14 mouse cellular contexts compared by ENCODE assay signal in genomic region chr7:27118033-27118511, GRCm38 (mm10). TPM values are rescaled to one million over a fixed set of nuclear protein-coding genes. Genes with fewer than 3 reads are reported as not detected.
DNase-seq lines count a peak whose midpoint lies in the region; ATAC-seq lines count a peak whose summit lies in the region.
"Had no signal": no experiment of that assay in that cellular context is flagged by ENCODE, and none has a peak within 500 bp of the region (broad histone marks: within the 10 kb centered on the region; RNA-seq: fewer than 3 reads in every experiment).

No protein-coding gene starts in this region.

- 74% methylated on average over 4 of the region's 4 CpGs for WGBS in hindbrain, embryonic 10.5 days

- no peaks in the 10 kb centered on the region for H3K36me3 ChIP-seq in hindbrain, embryonic 10.5 days
- H3K36me3 ChIP-seq: midbrain, embryonic 15.5 days had no signal

- H3K4me3 ChIP-seq in brown adipose tissue, adult 24 weeks (ENCODE audit: insufficient read depth, low read depth, low read length), result no peak overlapping the region
- no peak overlapping the region for H3K4me3 ChIP-seq in hindbrain, embryonic 10.5 days
- H3K4me3 ChIP-seq: erythroblast, embryonic 14.5 days; midbrain, embryonic 15.5 days had no signal

- DNase-seq in kidney, adult 11 months, result peak; percentile 23
- no peak for DNase-seq in kidney, postnatal 10 days
- peak; percentile 19 to 59 for DNase-seq in kidney, postnatal 36 days
- peak; percentile 40 for DNase-seq in ovary, postnatal 36 days (ENCODE audit: low spot score)
- DNase-seq in cerebellum, postnatal 14 days, result no peak
- no peak for DNase-seq in hindbrain, embryonic 10.5 days (ENCODE audit: low spot score)
- DNase-seq: left cerebral cortex, postnatal 4 days; retina, postnatal 1 day had no signal

- no peaks in the 10 kb centered on the region for H3K9me3 ChIP-seq in hindbrain, embryonic 10.5 days
- H3K9me3 ChIP-seq: midbrain, embryonic 15.5 days had no signal

- no peaks in the 10 kb centered on the region for H3K27me3 ChIP-seq in hindbrain, embryonic 10.5 days (ENCODE audit: insufficient read depth, poor library complexity, severe bottlenecking)
- H3K27me3 ChIP-seq: midbrain, embryonic 15.5 days had no signal

- peak overlapping the region; percentile 44 for H3K27ac ChIP-seq in brown adipose tissue, adult 24 weeks (replicated peaks; ENCODE audit: low read depth, low read length)
- no peak overlapping the region for H3K27ac ChIP-seq in hindbrain, embryonic 10.5 days
- H3K27ac ChIP-seq: midbrain, embryonic 15.5 days had no signal

- no peaks in the 10 kb centered on the region for H3K4me1 ChIP-seq in brown adipose tissue, adult 24 weeks (ENCODE audit: control insufficient read depth, insufficient read depth, insufficient read length, low read length)
- no peaks in the 10 kb centered on the region for H3K4me1 ChIP-seq in hindbrain, embryonic 10.5 days (replicated peaks)
- H3K4me1 ChIP-seq: midbrain, embryonic 15.5 days had no signal

- no peak for ATAC-seq in erythroid progenitor cell, adult 5-6 weeks (replicated peaks; ENCODE audit: low FRiP score, poor library complexity, severe bottlenecking)
- ATAC-seq: hindbrain, embryonic 16.5 days; midbrain, embryonic 15.5 days had no signal

RNA-seq across cellular contexts. Expression of gene Cyp2f2, which starts 1.6 kb away (rescaled TPM):
- 5.0 and 8.5 TPM in 2 replicates for polyA plus RNA-seq in brown adipose tissue, adult 24 weeks (2012; ENCODE audit: insufficient read depth, insufficient read length, missing spikeins)
- polyA plus RNA-seq in hindbrain, embryonic 10.5 days (2016; fragmentation: Nextera tagmentation; extraction: Ambion mirVana), result not detected in 2 replicates
- total RNA-seq in erythroid progenitor cell, adult 5-6 weeks (2015; ENCODE audit: low replicate concordance), result not detected in 2 replicates
- not detected in 2 replicates for total RNA-seq in erythroid progenitor cell, adult 5-6 weeks (2017; ENCODE audit: low replicate concordance)
- total RNA-seq: left cerebral cortex, postnatal 4 days had no signal
- polyA plus RNA-seq: brain, embryonic 14.5 days; erythroblast, embryonic 14.5 days had no signal

RNA-seq across cellular contexts. Expression of gene Cyp2t4, which starts 35.4 kb away (rescaled TPM):
- not detected in 2 replicates for polyA plus RNA-seq in brown adipose tissue, adult 24 weeks (2012; ENCODE audit: insufficient read depth, insufficient read length, missing spikeins)
- polyA plus RNA-seq in hindbrain, embryonic 10.5 days (2016; fragmentation: Nextera tagmentation; extraction: Ambion mirVana), result 0.10 TPM in 1 of 2 replicates, not detected in the other
- not detected in 2 replicates for total RNA-seq in erythroid progenitor cell, adult 5-6 weeks (2015; ENCODE audit: low replicate concordance)
- not detected in 2 replicates for total RNA-seq in erythroid progenitor cell, adult 5-6 weeks (2017; ENCODE audit: low replicate concordance)
- total RNA-seq: left cerebral cortex, postnatal 4 days had no signal
- polyA plus RNA-seq: brain, embryonic 14.5 days; erythroblast, embryonic 14.5 days; midbrain, embryonic 15.5 days had no signal

RNA-seq across cellular contexts. Expression of gene Egln2, which starts 48.5 kb away (rescaled TPM):
- polyA plus RNA-seq in brown adipose tissue, adult 24 weeks (2012; ENCODE audit: insufficient read depth, insufficient read length, missing spikeins), result 22.6 and 23.9 TPM in 2 replicates
- 81.2 and 97.4 TPM in 2 replicates for polyA plus RNA-seq in hindbrain, embryonic 10.5 days (2016; fragmentation: Nextera tagmentation; extraction: Ambion mirVana)
- 13.0 and 13.4 TPM in 2 replicates for total RNA-seq in erythroid progenitor cell, adult 5-6 weeks (2015; ENCODE audit: low replicate concordance)
- 4.9 and 9.6 TPM in 2 replicates for total RNA-seq in erythroid progenitor cell, adult 5-6 weeks (2017; ENCODE audit: low replicate concordance)

Comparison
In these comparisons a context has a peak if more than half of its experiments do, and no peak if none do; other contexts are left out.
1. DNase-seq: peak in kidney, adult 11 months (single experiment), kidney, postnatal 36 days (2 of 2) and ovary, postnatal 36 days (single experiment); none in kidney, postnatal 10 days (single experiment), cerebellum, postnatal 14 days (0 of 2) and hindbrain, embryonic 10.5 days (single experiment).